Mouse (Mus musculus) megakaryocyte, embryonic 14.5 days (primary cell): ENCODE measurements around the gene Tshz2.

Experiments used
- FLI1 ChIP-seq: IDR thresholded peaks from 2 replicates; pipeline ENCODE4 v1.6.1; 2012; ENCODE audit warnings: low read length, inconsistent platforms, mixed read lengths
- GATA1 ChIP-seq: IDR thresholded peaks from 3 replicates; pipeline ENCODE4 v1.6.1; 2012; ENCODE audit warnings: mixed read lengths, low read length, inconsistent platforms, borderline replicate concordance

GRCm38 (mm10) chr2:169952981-169953380 is 320.2 kb downstream of the Tshz2 start:
- no peak for TF ChIP-seq GATA1
- no peak for TF ChIP-seq FLI1
